Mouse (Mus musculus): ENCODE data around the gene Pafah2. TPM values are rescaled to one million over a fixed set of nuclear protein-coding genes. Genes with fewer than 3 reads are reported as not detected.

Gene Pafah2
- polyA plus RNA-seq, 1 experiment from 2014 or later = 9.5 TPM

GRCm38 (mm10) chr4:134439919-134440318, 43.8 kb downstream of the Pafah2 start:
- no peaks in the 10 kb centered on the region for H3K9me3 ChIP-seq (ENCODE audit: control insufficient read depth, low read length)
- no peak overlapping the region for H3K4me3 ChIP-seq (ENCODE audit: low read depth, low read length)
- H3K36me3 ChIP-seq (ENCODE audit: control insufficient read depth, insufficient read depth, low read length) = no peaks in the 10 kb centered on the region
- no peaks in the 10 kb centered on the region for H3K27me3 ChIP-seq (ENCODE audit: control insufficient read depth, insufficient read depth, low read length)
- no peak overlapping the region for H3K9ac ChIP-seq (ENCODE audit: low read length)
- no peak overlapping the region for H3K27ac ChIP-seq (replicated peaks; ENCODE audit: low read depth, low read length)
- WGBS = 90% methylated on average over 4 of the region's 4 CpGs
- H3K4me2 ChIP-seq (ENCODE audit: low read depth, severe bottlenecking) = no peak overlapping the region
- no peaks in the 10 kb centered on the region for H3K4me1 ChIP-seq (ENCODE audit: control insufficient read depth, insufficient read depth, low read length)
- DNase-seq (ENCODE audit: low spot score) (no peak), ATAC-seq (ENCODE audit: insufficient number of reproducible peaks, low FRiP score, low TSS enrichment, low read depth) (no peak)

DNA sequence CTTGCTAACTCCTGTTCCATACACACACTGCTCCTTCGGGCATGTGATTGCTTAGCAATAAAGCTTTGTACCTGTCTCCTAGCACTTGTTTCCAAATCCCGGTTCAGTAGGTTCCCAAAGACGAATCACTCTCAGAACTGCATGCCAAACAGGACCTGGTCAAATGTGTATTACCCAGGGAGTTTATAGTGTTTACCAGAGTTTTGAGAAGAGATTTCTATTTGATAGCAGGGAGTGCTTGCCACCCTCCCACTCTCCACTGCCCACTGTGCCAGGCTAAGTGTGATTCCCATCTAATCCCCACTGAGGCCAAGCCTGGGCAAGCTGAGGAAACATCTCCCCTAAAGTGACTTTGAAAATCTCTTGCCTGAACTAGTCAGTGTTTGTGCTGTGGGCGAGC, 46.1 kb downstream of the Pafah2 start:
- Histone ChIP-seq H3K27me3 (ENCODE audit: control insufficient read depth, insufficient read depth, low read length) (no peaks in the 10 kb centered on the region), H3K4me3 (ENCODE audit: low read depth, low read length) (no peak overlapping the region), H3K9me3 (ENCODE audit: control insufficient read depth, low read length) (no peaks in the 10 kb centered on the region), H3K4me2 (ENCODE audit: low read depth, severe bottlenecking) (no peak overlapping the region), H3K4me1 (ENCODE audit: control insufficient read depth, insufficient read depth, low read length) (no peaks in the 10 kb centered on the region), H3K9ac (ENCODE audit: low read length) (no peak overlapping the region), H3K27ac (replicated peaks; ENCODE audit: low read depth, low read length) (no peak overlapping the region), H3K36me3 (ENCODE audit: control insufficient read depth, insufficient read depth, low read length) (no peaks in the 10 kb centered on the region)
- ATAC-seq (ENCODE audit: insufficient number of reproducible peaks, low FRiP score, low TSS enrichment, low read depth) = no peak
- DNase-seq (ENCODE audit: low spot score) = no peak
- 86% methylated on average over 4 of the region's 4 CpGs for WGBS

GRCm38 (mm10) chr4:134443589-134443988, 47.5 kb downstream of the Pafah2 start:
- no peaks in the 10 kb centered on the region for H3K36me3 ChIP-seq (ENCODE audit: control insufficient read depth, insufficient read depth, low read length)
- H3K27ac ChIP-seq (replicated peaks; ENCODE audit: low read depth, low read length) = no peak overlapping the region
- no peaks in the 10 kb centered on the region for H3K27me3 ChIP-seq (ENCODE audit: control insufficient read depth, insufficient read depth, low read length)
- no peak overlapping the region for H3K4me2 ChIP-seq (ENCODE audit: low read depth, severe bottlenecking)
- ATAC-seq (ENCODE audit: insufficient number of reproducible peaks, low FRiP score, low TSS enrichment, low read depth) (no peak), DNase-seq (ENCODE audit: low spot score) (no peak)
- no peak overlapping the region for H3K4me3 ChIP-seq (ENCODE audit: low read depth, low read length)
- no peaks in the 10 kb centered on the region for H3K9me3 ChIP-seq (ENCODE audit: control insufficient read depth, low read length)
- no peaks in the 10 kb centered on the region for H3K4me1 ChIP-seq (ENCODE audit: control insufficient read depth, insufficient read depth, low read length)
- 46% methylated on average over 7 of the region's 7 CpGs for WGBS
- no peak overlapping the region for H3K9ac ChIP-seq (ENCODE audit: low read length)

- no peak for ATAC-seq (ENCODE audit: insufficient number of reproducible peaks, low FRiP score, low TSS enrichment, low read depth)
- 61% methylated on average over 7 of the region's 7 CpGs for WGBS
Measured at GRCm38 (mm10) chr4:134444949-134445348, 48.8 kb downstream of the Pafah2 start.

GRCm38 (mm10) chr4:134445489-134445888, 49.4 kb downstream of the Pafah2 start:
- no peak for DNase-seq (ENCODE audit: low spot score)
- Histone ChIP-seq H3K27me3 (ENCODE audit: control insufficient read depth, insufficient read depth, low read length) (0 out of 2 replicates have a peak, but pooled peaks cover 2% of the 10 kb centered on the region), H3K9me3 (ENCODE audit: control insufficient read depth, low read length) (no peaks in the 10 kb centered on the region), H3K27ac (replicated peaks; ENCODE audit: low read depth, low read length) (no peak overlapping the region), H3K4me2 (ENCODE audit: low read depth, severe bottlenecking) (no peak overlapping the region), H3K36me3 (ENCODE audit: control insufficient read depth, insufficient read depth, low read length) (no peaks in the 10 kb centered on the region), H3K4me3 (ENCODE audit: low read depth, low read length) (no peak overlapping the region), H3K4me1 (ENCODE audit: control insufficient read depth, insufficient read depth, low read length) (peaks cover 4% of the 10 kb centered on the region), H3K9ac (ENCODE audit: low read length) (no peak overlapping the region)
- no peak for ATAC-seq (ENCODE audit: insufficient number of reproducible peaks, low FRiP score, low TSS enrichment, low read depth)
- whole genome bisulfite sequencing = 27% methylated on average over 1 of the region's 1 CpGs

More at GRCm38 (mm10) chr4:134444949-134445348, 48.8 kb downstream of the Pafah2 start:
- 0 out of 2 replicates have a peak, but pooled peaks cover 2% of the 10 kb centered on the region for H3K27me3 ChIP-seq (ENCODE audit: control insufficient read depth, insufficient read depth, low read length)
- DNase-seq (ENCODE audit: low spot score) = no peak
- H3K9me3 ChIP-seq (ENCODE audit: control insufficient read depth, low read length) = no peaks in the 10 kb centered on the region
- H3K27ac ChIP-seq (replicated peaks; ENCODE audit: low read depth, low read length) = no peak overlapping the region
- no peak overlapping the region for H3K4me2 ChIP-seq (ENCODE audit: low read depth, severe bottlenecking)
- H3K36me3 ChIP-seq (ENCODE audit: control insufficient read depth, insufficient read depth, low read length) = no peaks in the 10 kb centered on the region
- H3K4me3 ChIP-seq (ENCODE audit: low read depth, low read length) = no peak overlapping the region
- peaks cover under 1% of the 10 kb centered on the region for H3K4me1 ChIP-seq (ENCODE audit: control insufficient read depth, insufficient read depth, low read length)
- no peak overlapping the region for H3K9ac ChIP-seq (ENCODE audit: low read length)

- Histone ChIP-seq H3K27me3 (ENCODE audit: control insufficient read depth, insufficient read depth, low read length) (0 out of 2 replicates have a peak, but pooled peaks cover 2% of the 10 kb centered on the region), H3K9me3 (ENCODE audit: control insufficient read depth, low read length) (no peaks in the 10 kb centered on the region), H3K4me3 (ENCODE audit: low read depth, low read length) (no peak overlapping the region), H3K4me2 (ENCODE audit: low read depth, severe bottlenecking) (no peak overlapping the region), H3K4me1 (ENCODE audit: control insufficient read depth, insufficient read depth, low read length) (peaks cover 9% of the 10 kb centered on the region), H3K36me3 (ENCODE audit: control insufficient read depth, insufficient read depth, low read length) (no peaks in the 10 kb centered on the region), H3K9ac (ENCODE audit: low read length) (no peak overlapping the region), H3K27ac (replicated peaks; ENCODE audit: low read depth, low read length) (no peak overlapping the region)
- no peak for DNase-seq (ENCODE audit: low spot score)
- ATAC-seq (ENCODE audit: insufficient number of reproducible peaks, low FRiP score, low TSS enrichment, low read depth) = no peak
- WGBS = 54% methylated on average over 23 of the region's 23 CpGs
Measured at GRCm38 (mm10) chr4:134447966-134448365, 51.8 kb downstream of the Pafah2 start.

- DNase-seq (ENCODE audit: low spot score) (peak; percentile 68), ATAC-seq (ENCODE audit: insufficient number of reproducible peaks, low FRiP score, low TSS enrichment, low read depth) (no peak)
- Histone ChIP-seq H3K27ac (replicated peaks; ENCODE audit: low read depth, low read length) (no peak overlapping the region), H3K4me2 (ENCODE audit: low read depth, severe bottlenecking) (0 out of 2 replicates have a peak overlapping the region, but pooled peaks have one; percentile 15), H3K4me1 (ENCODE audit: control insufficient read depth, insufficient read depth, low read length) (peaks cover 9% of the 10 kb centered on the region), H3K27me3 (ENCODE audit: control insufficient read depth, insufficient read depth, low read length) (peaks cover 12% of the 10 kb centered on the region), H3K9me3 (ENCODE audit: control insufficient read depth, low read length) (no peaks in the 10 kb centered on the region), H3K4me3 (ENCODE audit: low read depth, low read length) (no peak overlapping the region), H3K9ac (ENCODE audit: low read length) (no peak overlapping the region), H3K36me3 (ENCODE audit: control insufficient read depth, insufficient read depth, low read length) (no peaks in the 10 kb centered on the region)
- WGBS = 31% methylated on average over 13 of the region's 13 CpGs
Measured at GRCm38 (mm10) chr4:134449595-134450391, 53.7 kb downstream of the Pafah2 start.

GRCm38 (mm10) chr4:134450392-134451195, 54.5 kb downstream of the Pafah2 start:
- Histone ChIP-seq H3K4me1 (ENCODE audit: control insufficient read depth, insufficient read depth, low read length) (peaks cover 9% of the 10 kb centered on the region), H3K4me3 (ENCODE audit: low read depth, low read length) (no peak overlapping the region), H3K27ac (replicated peaks; ENCODE audit: low read depth, low read length) (no peak overlapping the region), H3K9ac (ENCODE audit: low read length) (0 out of 2 replicates have a peak overlapping the region, but pooled peaks have one; percentile 12), H3K36me3 (ENCODE audit: control insufficient read depth, insufficient read depth, low read length) (no peaks in the 10 kb centered on the region), H3K27me3 (ENCODE audit: control insufficient read depth, insufficient read depth, low read length) (peaks cover 12% of the 10 kb centered on the region), H3K9me3 (ENCODE audit: control insufficient read depth, low read length) (no peaks in the 10 kb centered on the region), H3K4me2 (ENCODE audit: low read depth, severe bottlenecking) (peak overlapping the region; percentile 22; the same call in 1 of the 2 replicates)
- 19% methylated on average over 20 of the region's 20 CpGs for WGBS
- no peak for ATAC-seq (ENCODE audit: insufficient number of reproducible peaks, low FRiP score, low TSS enrichment, low read depth)
- peak; percentile 33 for DNase-seq (ENCODE audit: low spot score)

All from limb, embryonic 11.5 days (tissue).